Mouse (Mus musculus): ENCODE measurements around the gene Romo1. TPM values are rescaled to one million over a fixed set of nuclear protein-coding genes. Genes with fewer than 3 reads are reported as not detected.
A peak's percentile ranks its signal among the peaks of the same experiment; 100 is the strongest.

Romo1 gene
- polyA plus RNA-seq, 1 experiment from 2014 or later: 345 TPM

DNA sequence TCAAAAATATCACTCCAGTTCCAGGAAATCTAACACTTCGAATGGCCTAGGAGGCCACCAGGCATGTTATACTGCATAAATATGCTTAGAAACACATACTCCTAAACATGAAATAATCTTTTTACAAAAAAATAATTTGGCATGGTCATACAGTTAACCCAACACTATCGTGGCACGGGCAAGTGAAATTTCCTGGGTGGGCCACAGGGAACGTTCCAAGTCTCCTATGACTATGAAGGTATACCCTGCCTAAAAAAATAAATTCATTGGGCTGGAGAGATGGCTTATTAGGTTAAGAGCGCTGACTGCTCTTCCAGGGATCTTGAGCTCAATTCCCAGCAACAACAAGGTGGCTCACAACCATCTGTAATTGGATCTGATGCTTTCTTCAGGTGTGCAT is 22.7 kb downstream of the Romo1 start:
- Histone ChIP-seq H3K9ac (ENCODE audit: low read length) (no peak overlapping the region), H3K4me3 (ENCODE audit: low read depth, low read length) (no peak overlapping the region), H3K4me2 (ENCODE audit: low read depth, low read length, severe bottlenecking) (no peak overlapping the region), H3K36me3 (ENCODE audit: control insufficient read depth, insufficient read depth, low read length) (peaks cover 15% of the 10 kb centered on the region; the same call in 1 of the 2 replicates), H3K4me1 (replicated peaks; ENCODE audit: control insufficient read depth, insufficient read depth, low read length) (no peaks in the 10 kb centered on the region), H3K9me3 (ENCODE audit: control insufficient read depth, low read length) (no peaks in the 10 kb centered on the region), H3K27me3 (ENCODE audit: control insufficient read depth, insufficient read depth, low read length) (no peaks in the 10 kb centered on the region), H3K27ac (ENCODE audit: low read depth, low read length) (no peak overlapping the region)
- no peak for DNase-seq (ENCODE audit: low spot score)
- ATAC-seq (replicated peaks; ENCODE audit: low FRiP score): no peak
- WGBS: 94% methylated on average over 5 of the region's 5 CpGs

DNA sequence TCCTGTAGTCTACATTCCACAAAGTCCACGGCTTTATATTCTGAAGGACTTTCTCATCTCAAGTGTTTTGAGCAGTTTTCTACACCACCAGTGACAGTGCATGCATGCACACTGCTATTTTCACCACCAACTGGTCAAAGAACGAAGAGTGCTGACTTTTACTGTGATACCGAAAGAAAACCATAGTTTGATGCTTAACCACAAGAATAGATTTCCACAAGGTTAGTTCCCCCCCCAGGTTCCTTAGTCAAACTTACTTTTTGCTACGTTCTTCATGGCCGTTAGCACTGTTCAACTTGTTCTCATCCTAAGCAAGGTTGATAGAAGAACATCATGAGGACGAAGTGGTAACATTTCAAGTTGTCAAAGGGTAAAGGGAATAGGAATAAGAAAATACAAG is 33.2 kb downstream of the Romo1 start:
- Histone ChIP-seq H3K9ac (ENCODE audit: low read length) (no peak overlapping the region), H3K4me2 (ENCODE audit: low read depth, low read length, severe bottlenecking) (no peak overlapping the region), H3K4me3 (ENCODE audit: low read depth, low read length) (no peak overlapping the region), H3K27ac (ENCODE audit: low read depth, low read length) (no peak overlapping the region), H3K4me1 (replicated peaks; ENCODE audit: control insufficient read depth, insufficient read depth, low read length) (0 out of 2 replicates have a peak, but pooled peaks cover 11% of the 10 kb centered on the region), H3K36me3 (ENCODE audit: control insufficient read depth, insufficient read depth, low read length) (peaks cover 9% of the 10 kb centered on the region; the same call in 1 of the 2 replicates), H3K9me3 (ENCODE audit: control insufficient read depth, low read length) (no peaks in the 10 kb centered on the region), H3K27me3 (ENCODE audit: control insufficient read depth, insufficient read depth, low read length) (no peaks in the 10 kb centered on the region)
- no peak for ATAC-seq (replicated peaks; ENCODE audit: low FRiP score)
- DNase-seq (ENCODE audit: low spot score): no peak
- 92% methylated on average over 6 of the region's 6 CpGs for WGBS

DNA sequence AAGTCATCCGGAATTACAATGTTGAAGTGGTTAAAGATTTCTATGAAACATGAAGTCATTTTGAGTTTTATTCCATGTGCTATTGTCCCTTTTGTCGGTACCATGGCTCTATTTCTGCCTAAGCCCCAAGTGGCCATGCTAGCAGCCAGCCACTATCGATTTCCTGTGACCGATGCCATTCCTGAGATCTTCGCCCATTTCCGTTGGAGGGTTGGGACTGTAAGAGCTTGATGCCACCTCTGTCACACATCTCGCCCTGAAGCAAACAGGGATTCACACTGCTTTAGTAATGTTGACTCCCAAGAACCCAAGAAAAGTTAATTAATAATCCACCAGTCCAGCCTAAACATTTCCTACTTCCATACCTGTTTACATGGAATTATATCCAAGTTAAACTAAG is 33.8 kb downstream of the Romo1 start:
- H3K9me3 ChIP-seq (ENCODE audit: control insufficient read depth, low read length): no peaks in the 10 kb centered on the region
- 90% methylated on average over 7 of the region's 7 CpGs for WGBS
- no peak overlapping the region for H3K9ac ChIP-seq (ENCODE audit: low read length)
- peaks cover 9% of the 10 kb centered on the region; the same call in 1 of the 2 replicates for H3K36me3 ChIP-seq (ENCODE audit: control insufficient read depth, insufficient read depth, low read length)
- H3K4me1 ChIP-seq (replicated peaks; ENCODE audit: control insufficient read depth, insufficient read depth, low read length): 0 out of 2 replicates have a peak, but pooled peaks cover 11% of the 10 kb centered on the region
- H3K27ac ChIP-seq (ENCODE audit: low read depth, low read length): no peak overlapping the region
- no peak overlapping the region for H3K4me3 ChIP-seq (ENCODE audit: low read depth, low read length)
- no peaks in the 10 kb centered on the region for H3K27me3 ChIP-seq (ENCODE audit: control insufficient read depth, insufficient read depth, low read length)
- no peak for ATAC-seq (replicated peaks; ENCODE audit: low FRiP score)
- no peak overlapping the region for H3K4me2 ChIP-seq (ENCODE audit: low read depth, low read length, severe bottlenecking)
- DNase-seq (ENCODE audit: low spot score): no peak

DNA sequence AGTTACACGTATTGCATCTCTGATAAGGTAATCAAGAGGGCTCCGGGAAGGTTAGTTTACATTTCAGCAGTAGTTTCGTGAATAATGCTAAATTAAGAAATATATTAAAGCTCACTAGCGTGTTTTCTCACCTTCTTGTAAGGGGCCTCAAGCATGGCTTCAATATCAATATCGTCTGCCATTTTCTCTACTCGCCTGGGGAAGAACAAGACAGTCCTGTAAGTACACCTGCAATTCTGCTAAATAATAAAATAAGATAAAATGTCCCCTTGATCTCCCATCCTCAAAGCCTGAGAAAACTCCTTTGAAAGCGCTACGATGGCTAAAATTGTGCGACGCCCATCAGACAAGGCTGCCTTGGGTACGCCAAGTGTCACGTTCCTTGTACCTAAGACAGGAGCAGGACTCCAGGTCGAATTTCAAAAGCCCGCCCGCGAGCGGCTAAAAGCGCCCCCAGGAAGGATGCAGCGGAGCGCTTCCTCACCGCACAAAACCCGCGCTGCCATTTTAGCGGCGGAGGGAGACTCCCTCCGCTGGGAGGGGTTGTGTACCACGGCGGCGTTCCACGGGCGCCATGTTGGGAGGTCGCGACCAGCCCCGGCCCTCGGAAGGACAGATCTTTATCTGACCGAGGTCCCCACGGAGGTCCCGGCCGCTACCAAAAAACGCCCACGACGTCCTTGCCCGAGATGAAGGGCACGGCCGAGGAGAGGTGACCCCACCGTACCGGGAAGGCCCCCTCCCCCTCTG is 35.4 kb downstream of the Romo1 start:
- Histone ChIP-seq H3K27me3 (ENCODE audit: control insufficient read depth, insufficient read depth, low read length) (no peaks in the 10 kb centered on the region), H3K4me2 (ENCODE audit: low read depth, low read length, severe bottlenecking) (peak overlapping the region; percentile 77), H3K4me3 (ENCODE audit: low read depth, low read length) (peak overlapping the region; percentile 100), H3K9me3 (ENCODE audit: control insufficient read depth, low read length) (no peaks in the 10 kb centered on the region), H3K9ac (ENCODE audit: low read length) (peak overlapping the region; percentile 100), H3K4me1 (replicated peaks; ENCODE audit: control insufficient read depth, insufficient read depth, low read length) (0 out of 2 replicates have a peak, but pooled peaks cover 11% of the 10 kb centered on the region), H3K27ac (ENCODE audit: low read depth, low read length) (peak overlapping the region; percentile 92), H3K36me3 (ENCODE audit: control insufficient read depth, insufficient read depth, low read length) (peaks cover 5% of the 10 kb centered on the region; the same call in 1 of the 2 replicates)
- ATAC-seq (replicated peaks; ENCODE audit: low FRiP score): peak; percentile 57
- peak; percentile 89 for DNase-seq (ENCODE audit: low spot score)
- WGBS: 2% methylated on average over 46 of the region's 47 CpGs

DNA sequence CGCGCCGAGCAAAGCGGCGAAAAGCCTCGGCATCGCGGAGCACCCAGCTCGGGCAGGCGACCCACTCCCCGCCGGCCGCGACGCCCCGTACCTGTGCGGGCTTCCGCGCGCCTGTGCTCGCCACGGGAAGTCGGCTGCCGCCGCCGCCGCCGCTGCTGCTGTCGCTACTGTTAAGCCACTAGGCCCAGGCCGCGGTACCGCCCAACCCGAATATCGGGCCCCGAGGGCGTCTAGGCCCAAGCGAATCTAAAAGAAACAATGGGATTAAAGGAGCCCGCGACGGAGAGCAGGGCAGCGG is 35.9 kb downstream of the Romo1 start:
- Histone ChIP-seq H3K36me3 (ENCODE audit: control insufficient read depth, insufficient read depth, low read length) (peaks cover 2% of the 10 kb centered on the region; the same call in 1 of the 2 replicates), H3K9ac (ENCODE audit: low read length) (peak overlapping the region; percentile 100), H3K4me1 (replicated peaks; ENCODE audit: control insufficient read depth, insufficient read depth, low read length) (0 out of 2 replicates have a peak, but pooled peaks cover 11% of the 10 kb centered on the region), H3K27ac (ENCODE audit: low read depth, low read length) (peak overlapping the region; percentile 92), H3K4me2 (ENCODE audit: low read depth, low read length, severe bottlenecking) (peak overlapping the region; percentile 8; the same call in 1 of the 2 replicates), H3K9me3 (ENCODE audit: control insufficient read depth, low read length) (no peaks in the 10 kb centered on the region), H3K4me3 (ENCODE audit: low read depth, low read length) (peak overlapping the region; percentile 100), H3K27me3 (ENCODE audit: control insufficient read depth, insufficient read depth, low read length) (no peaks in the 10 kb centered on the region)
- ATAC-seq (replicated peaks; ENCODE audit: low FRiP score) (no peak; the same call in 1 of the 2 replicates), DNase-seq (ENCODE audit: low spot score) (no peak)
- under 1% methylated on average over 41 of the region's 41 CpGs for WGBS

DNA sequence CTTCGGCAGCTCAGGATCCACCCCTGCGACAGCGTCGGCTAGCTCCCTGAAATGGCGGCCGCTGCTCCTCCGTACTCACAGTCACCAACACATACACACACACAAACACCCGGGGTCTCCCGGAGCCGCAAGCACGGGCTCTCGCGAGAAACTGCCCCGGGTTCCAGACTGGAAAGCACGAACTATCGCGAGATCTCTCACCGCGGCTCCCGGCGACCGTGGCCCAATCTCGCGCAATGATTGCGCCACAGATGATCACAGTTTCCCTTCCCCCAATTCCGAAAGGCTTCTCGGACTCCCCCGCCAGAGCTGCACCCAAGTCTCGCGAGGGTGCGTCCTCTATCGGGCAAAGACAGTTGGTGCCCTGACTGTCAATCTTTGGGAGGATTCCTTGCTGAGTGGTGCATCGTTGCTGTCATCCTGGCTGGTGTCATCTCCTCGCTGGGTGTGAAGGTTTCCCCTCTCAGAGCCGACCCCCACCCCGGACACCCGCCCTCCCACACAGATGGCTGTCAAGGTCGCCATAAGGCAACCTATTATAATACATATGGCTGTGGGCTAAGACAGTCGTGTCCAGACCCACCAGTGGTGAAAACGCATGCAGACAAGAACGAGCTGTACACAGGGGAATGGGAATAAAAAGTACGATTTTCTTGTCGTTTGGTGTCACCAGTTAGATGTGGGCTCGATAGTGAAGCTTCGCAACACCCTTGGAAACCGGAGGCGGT is 36.4 kb downstream of the Romo1 start, which contains the start of gene Rbm39:
Gene Rbm39, minus strand, starts transcription at position 145 of the 728 bp plus-strand sequence.
- H3K4me3 ChIP-seq (ENCODE audit: low read depth, low read length): peak within 1 kb of the TSS; percentile 100
- peaks cover 2% of the 10 kb centered on the region; the same call in 1 of the 2 replicates for H3K36me3 ChIP-seq (ENCODE audit: control insufficient read depth, insufficient read depth, low read length)
- peak within 1 kb of the TSS; percentile 92 for H3K27ac ChIP-seq (ENCODE audit: low read depth, low read length)
- WGBS: 0% methylated on average over 47 of the region's 47 CpGs
- no peaks in the 10 kb centered on the region for H3K27me3 ChIP-seq (ENCODE audit: control insufficient read depth, insufficient read depth, low read length)
- DNase-seq (ENCODE audit: low spot score) (peak; percentile 100), ATAC-seq (replicated peaks; ENCODE audit: low FRiP score) (peak; percentile 96)
- peak within 1 kb of the TSS; percentile 77 for H3K4me2 ChIP-seq (ENCODE audit: low read depth, low read length, severe bottlenecking)
- H3K9me3 ChIP-seq (ENCODE audit: control insufficient read depth, low read length): no peaks in the 10 kb centered on the region
- H3K4me1 ChIP-seq (replicated peaks; ENCODE audit: control insufficient read depth, insufficient read depth, low read length): 0 out of 2 replicates have a peak, but pooled peaks cover 11% of the 10 kb centered on the region
- H3K9ac ChIP-seq (ENCODE audit: low read length): peak within 1 kb of the TSS; percentile 100

DNA sequence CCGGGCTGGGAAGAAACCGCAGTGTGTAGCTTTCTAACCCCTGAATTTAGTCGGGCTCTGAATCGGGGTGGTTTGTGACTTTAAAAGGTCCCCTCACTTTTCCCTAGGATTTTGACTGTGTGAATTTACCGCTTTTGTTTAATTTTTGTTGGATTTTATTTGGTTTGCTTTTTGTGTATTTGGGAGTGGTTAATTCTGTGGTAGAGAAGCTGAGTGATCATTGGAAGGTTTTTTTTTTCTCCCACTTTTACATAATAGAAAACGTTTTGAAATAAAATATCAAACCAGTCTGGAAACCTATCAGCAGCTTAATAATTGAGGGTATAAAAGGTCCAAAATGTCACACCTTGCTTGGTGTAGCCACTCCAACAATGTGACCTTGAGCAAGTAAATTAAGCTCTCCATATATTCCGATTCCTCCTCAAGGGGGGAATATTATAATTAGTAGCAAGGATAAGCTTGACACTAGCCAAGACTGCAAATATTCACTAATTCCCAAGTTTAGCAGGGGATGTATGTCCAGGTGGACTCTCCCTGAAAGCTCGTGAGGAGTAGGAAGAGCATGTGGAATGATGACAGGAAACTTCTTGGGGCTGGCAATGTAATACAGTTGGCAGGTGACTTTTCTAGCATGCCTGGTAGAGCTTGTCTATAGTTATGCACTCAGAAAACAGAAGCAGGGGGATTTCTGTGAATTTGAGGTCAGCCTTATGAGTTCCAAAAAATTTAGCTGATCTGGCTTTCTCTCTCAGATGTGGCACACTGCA is 37.2 kb downstream of the Romo1 start:
- H3K27me3 ChIP-seq (ENCODE audit: control insufficient read depth, insufficient read depth, low read length): no peaks in the 10 kb centered on the region
- H3K36me3 ChIP-seq (ENCODE audit: control insufficient read depth, insufficient read depth, low read length): peaks cover 2% of the 10 kb centered on the region; the same call in 1 of the 2 replicates
- H3K4me2 ChIP-seq (ENCODE audit: low read depth, low read length, severe bottlenecking): peak overlapping the region; percentile 73
- 21% methylated on average over 8 of the region's 8 CpGs for WGBS
- H3K4me1 ChIP-seq (replicated peaks; ENCODE audit: control insufficient read depth, insufficient read depth, low read length): 0 out of 2 replicates have a peak, but pooled peaks cover 11% of the 10 kb centered on the region
- H3K9me3 ChIP-seq (ENCODE audit: control insufficient read depth, low read length): no peaks in the 10 kb centered on the region
- ATAC-seq (replicated peaks; ENCODE audit: low FRiP score) (no peak), DNase-seq (ENCODE audit: low spot score) (no peak)
- H3K27ac ChIP-seq (ENCODE audit: low read depth, low read length): peak overlapping the region; percentile 81
- H3K9ac ChIP-seq (ENCODE audit: low read length): peak overlapping the region; percentile 77
- H3K4me3 ChIP-seq (ENCODE audit: low read depth, low read length): peak overlapping the region; percentile 100

DNA sequence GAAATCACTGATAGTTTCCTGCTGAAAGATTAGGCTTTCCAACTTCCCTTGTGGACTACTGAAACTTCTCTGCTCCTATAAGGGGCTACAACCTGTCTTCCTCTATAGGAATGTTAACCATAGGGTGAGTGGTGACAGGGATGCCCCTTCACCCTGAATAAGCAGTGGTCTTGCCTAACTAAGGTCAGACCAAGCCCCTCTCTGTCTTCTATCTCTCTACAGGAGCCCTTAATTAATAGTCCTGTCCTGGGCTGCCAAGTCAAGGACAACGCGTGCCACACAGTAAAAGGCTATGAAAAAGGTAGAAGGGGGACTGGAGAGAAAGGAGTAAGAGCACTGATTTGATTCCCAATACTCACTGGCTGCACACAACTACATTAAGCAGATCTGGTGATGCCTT is 37.8 kb downstream of the Romo1 start:
- Histone ChIP-seq H3K27me3 (ENCODE audit: control insufficient read depth, insufficient read depth, low read length) (no peaks in the 10 kb centered on the region), H3K4me1 (replicated peaks; ENCODE audit: control insufficient read depth, insufficient read depth, low read length) (0 out of 2 replicates have a peak, but pooled peaks cover 11% of the 10 kb centered on the region), H3K4me2 (ENCODE audit: low read depth, low read length, severe bottlenecking) (no peak overlapping the region), H3K9me3 (ENCODE audit: control insufficient read depth, low read length) (no peaks in the 10 kb centered on the region), H3K36me3 (ENCODE audit: control insufficient read depth, insufficient read depth, low read length) (peaks cover 2% of the 10 kb centered on the region; the same call in 1 of the 2 replicates), H3K27ac (ENCODE audit: low read depth, low read length) (no peak overlapping the region), H3K9ac (ENCODE audit: low read length) (no peak overlapping the region), H3K4me3 (ENCODE audit: low read depth, low read length) (no peak overlapping the region; the same call in 1 of the 2 replicates)
- 75% methylated on average over 2 of the region's 2 CpGs for WGBS
- no peak for ATAC-seq (replicated peaks; ENCODE audit: low FRiP score)
- no peak for DNase-seq (ENCODE audit: low spot score)

Data from forebrain, embryonic 11.5 days (tissue).